Mouse (Mus musculus): Measurements from ENCODE around the gene Plek.

The Plek gene

DNA sequence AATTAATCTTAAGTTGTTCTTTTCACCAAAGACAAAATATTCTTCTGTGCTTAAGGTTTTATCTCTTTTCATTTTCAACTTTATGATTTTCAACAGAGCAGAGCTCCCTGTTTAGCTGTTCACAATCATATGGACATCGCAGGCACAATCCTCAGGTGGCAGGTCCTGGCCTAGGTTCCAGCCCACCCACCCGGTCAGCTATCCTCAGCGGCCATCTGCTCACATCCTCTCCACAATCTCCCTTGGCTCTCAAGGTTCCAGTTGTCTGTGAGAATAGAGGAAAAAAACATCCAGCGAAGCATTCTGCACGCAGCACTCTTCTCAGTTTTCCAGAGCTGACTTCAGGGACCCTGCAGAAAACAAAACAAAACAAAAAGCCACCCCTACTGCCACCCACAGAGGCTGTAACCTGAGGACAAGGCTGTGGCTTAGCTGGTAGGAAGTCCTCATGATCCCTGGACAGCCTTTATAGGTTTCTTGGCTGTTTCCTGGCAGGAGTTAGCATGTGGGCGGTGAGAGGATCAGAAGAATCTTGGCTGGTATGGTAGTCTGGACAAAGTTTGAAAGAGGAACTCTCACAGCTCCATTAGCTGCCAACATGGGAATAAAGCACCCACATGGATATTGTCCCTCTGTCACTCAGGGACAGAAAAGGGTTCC is 116.5 kb downstream of the Plek start:
- no peak for TF ChIP-seq GATA4 (IDR thresholded peaks at IDR 0.05; ENCODE audit: insufficient replicate concordance, low read length)

DNA sequence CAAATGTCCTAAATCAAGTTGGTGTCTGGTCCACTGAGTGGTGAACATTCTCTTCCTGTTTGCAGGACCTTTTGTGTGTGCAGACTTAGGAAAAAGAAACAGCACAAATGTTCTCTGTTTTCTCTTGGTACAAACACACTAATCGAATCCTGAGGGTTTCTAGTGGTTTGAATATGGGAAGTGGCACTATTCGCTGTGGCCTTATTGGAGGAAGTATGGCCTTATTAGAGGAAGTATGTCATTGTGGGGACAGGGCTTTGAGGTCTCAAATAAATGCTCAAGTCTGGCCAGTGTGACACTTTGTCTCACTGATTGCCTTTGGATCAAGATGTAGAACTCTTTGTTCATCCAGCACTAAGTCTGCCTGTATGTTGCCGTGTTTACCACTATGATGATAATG is 120.0 kb downstream of the Plek start:
- no peak for TF ChIP-seq GATA4 (IDR thresholded peaks at IDR 0.05; ENCODE audit: insufficient replicate concordance, low read length)
